Mouse (Mus musculus): ENCODE data around the gene Surf4.

Surf4 gene

DNA sequence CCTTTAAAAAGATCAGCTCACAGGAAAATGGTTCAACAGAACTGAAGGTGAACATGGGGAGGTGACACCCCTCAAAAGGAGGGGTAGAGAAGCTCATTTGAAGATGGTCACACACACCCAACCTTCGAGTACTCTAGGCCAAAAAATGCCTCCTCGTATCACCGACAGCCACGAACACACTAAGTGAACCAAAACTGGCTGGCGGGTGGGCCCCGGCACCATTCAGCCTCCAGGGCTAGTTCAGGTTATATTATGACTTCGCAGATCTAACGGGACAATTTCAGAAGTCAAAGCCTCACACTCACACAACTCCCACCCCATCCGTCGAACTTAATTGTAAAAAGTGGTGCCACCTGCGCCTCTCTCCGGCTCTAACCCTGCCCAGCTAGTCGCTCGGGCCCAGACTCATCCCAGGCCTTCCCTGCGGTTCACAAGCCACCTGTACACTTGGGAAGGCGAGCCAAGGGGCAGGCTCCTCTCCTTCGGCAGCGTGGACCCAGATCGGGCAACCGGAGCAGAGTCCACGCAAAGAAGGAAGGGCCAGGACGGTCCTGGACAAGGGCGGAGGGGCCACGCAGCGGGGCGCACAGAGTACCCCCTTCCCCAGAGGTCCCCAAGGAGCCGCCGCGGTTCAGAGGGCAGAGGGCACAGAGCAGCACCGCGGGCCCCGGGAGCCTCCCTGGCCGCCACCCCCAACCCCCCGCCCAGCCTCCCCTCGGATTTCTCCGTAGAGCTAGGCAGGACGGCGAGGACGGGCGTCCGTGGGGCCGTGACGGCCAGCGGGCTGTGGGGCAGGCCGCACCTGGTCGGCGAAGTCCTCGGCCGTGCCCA is 1.0 kb downstream of the Surf4 start:
- intact Hi-C loops (cut with DNase I), result loop anchor here (5.0 kb wide), 2 partner anchors 80 to 105 kb away; no protein-coding TSS in a partner anchor

DNA sequence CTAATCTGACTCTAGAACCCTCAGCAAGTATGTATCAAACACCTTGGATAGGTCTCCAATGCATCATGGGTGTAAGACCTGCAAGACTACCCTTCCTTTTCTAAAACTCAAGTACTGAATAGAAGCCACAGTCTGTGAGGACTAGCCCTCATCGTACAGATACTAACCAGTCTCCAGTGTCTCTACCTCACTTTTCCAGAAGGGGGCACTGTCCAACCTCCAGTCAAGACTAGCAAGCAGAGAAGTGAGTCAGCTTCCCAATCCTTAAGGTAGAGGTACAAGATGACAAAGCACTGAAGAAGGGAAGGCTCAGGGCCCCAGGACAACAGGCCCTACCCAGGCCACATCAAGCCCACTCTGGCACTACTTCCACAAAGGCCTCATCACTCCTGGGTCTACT is 3.3 kb downstream of the Surf4 start:
- intact Hi-C loops (cut with DNase I), result loop anchor here (5.0 kb wide), 2 partner anchors 82 to 107 kb away; no protein-coding TSS in a partner anchor

- intact Hi-C loops (cut with DNase I), result no loop called here
Observed at GRCm38 (mm10) chr2:26927745-26928476, 5.8 kb downstream of the Surf4 start.

DNA sequence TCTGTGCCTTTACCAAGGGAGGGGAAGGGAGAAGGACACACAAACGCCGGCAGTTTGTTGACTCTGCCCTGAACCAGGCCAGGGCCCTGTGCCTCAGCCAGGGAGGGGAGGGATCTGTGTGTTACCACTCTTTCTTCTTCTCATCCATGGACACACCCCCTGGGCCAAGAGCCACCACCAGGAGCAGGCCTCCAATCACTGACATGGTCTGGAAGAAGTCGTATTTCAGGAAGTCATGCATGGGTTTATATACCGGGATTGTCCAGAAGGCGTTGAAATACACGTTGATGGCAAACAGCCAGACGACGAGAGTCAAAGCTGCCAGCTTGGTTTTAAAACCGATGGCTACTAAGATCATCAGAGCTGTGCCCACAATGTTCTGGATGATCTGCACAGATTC is 11.9 kb downstream of the Surf4 start:
- intact Hi-C loops (cut with DNase I), result no loop called here

DNA sequence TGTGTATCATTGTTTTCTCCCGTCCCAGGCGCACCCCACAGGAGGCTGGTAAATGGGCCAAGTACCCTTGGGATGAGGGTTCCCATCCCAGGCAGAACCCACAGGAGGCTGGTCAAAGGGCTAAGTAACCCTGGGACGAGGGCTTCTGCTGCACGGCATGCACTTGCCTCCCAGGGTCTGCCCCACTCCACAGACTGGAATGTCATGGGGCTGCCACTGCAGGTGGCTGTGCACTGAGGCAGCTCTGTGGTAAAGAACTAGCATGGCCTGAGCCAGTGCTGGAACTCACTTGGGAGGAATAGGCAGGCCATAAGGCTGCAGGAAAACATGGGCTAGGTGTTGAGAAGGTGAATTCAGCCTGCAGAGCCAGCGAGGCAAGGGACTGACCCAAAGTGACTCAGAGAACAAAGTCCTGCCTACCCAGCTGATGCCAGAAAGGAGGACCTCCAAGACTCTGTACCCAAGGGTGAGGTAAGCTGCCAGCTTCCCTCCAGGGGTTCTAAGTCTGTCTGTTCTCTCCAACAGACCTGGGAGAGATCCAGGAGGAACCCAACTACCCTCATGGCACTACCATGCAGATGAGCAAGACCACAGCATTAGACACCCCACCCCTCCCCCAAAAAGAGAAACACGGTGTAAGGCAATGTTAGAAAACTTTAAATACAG is 13.4 kb downstream of the Surf4 start:
- intact Hi-C loops (cut with DNase I), result no loop called here

DNA sequence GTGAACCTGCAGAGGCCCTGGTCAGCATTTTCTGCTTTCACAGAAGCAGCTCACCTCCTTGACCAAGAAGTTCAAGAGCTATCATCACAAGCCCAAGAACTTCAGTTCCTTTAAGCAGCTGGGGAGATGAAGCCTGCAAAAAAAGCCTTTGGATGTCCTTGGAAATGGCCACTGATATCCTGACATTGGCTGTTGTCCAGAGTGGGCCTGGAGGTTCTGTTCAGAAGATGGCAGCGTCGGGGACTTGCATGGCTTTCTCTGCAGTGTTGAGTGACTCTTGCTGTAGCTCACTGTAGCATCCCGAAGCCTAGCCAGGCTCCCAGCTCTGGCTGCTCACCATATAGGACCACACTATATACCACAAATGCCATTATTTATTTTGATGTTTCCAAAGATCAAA is 14.0 kb downstream of the Surf4 start:
- intact Hi-C loops (cut with DNase I), result no loop called here

DNA sequence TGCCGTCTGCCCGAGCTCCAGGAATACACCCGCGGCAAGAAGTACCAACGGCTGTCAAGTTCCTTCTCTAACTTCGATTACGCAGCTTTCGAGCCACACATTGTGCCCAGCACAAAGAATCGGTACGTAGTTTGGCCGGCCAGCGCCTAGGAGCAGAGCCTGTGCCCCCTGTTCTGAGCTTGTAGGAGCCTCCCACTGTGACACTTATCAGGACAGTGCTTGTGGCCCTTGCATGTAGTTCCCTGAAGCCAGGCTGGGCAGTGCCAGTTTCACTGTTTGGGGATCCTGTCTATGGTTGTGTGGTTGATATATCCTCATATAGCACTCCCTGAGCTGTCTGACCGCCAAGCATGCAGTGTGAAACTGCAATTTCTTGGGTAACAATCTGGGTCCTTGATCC is 17.0 kb downstream of the Surf4 start:
- intact Hi-C loops (cut with DNase I), result no loop called here

- intact Hi-C loops (cut with DNase I), result no loop called here
Observed at GRCm38 (mm10) chr2:26915927-26916728, 17.6 kb downstream of the Surf4 start, which contains the start of the genes Surf2 and Surf1. Gene Surf2 (plus strand): TSS chr2:26916367. Gene Surf1 (minus strand): TSS chr2:26916530.

- intact Hi-C loops (cut with DNase I), result no loop called here
Observed at GRCm38 (mm10) chr2:26914148-26914941, 19.4 kb downstream of the Surf4 start.

- intact Hi-C loops (cut with DNase I), result no loop called here
Observed at GRCm38 (mm10) chr2:26913416-26914147, 20.1 kb downstream of the Surf4 start.

DNA sequence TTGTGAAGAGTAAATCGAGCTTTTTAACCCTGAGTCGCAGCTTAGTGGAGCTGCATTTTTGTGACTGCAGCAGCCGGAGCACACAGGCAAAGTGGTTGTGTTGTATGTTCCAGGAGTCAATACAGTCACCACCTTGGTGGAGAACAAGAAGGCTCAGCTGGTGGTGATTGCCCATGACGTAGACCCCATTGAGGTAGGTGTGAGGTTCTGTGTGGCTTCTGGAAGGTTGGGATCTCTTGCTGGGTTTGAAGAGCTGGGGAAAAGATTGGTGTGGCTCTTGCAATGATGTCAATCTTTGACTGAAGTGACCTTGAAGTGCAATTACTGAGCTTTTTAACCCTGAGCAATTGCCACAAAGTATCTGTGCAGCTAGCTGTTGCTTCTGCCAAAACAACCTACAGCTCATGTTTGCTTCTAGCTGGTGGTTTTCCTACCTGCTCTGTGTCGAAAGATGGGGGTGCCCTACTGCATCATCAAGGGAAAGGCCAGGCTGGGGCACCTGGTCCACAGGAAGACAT is 21.4 kb downstream of the Surf4 start:
- intact Hi-C loops (cut with DNase I), result no loop called here

DNA sequence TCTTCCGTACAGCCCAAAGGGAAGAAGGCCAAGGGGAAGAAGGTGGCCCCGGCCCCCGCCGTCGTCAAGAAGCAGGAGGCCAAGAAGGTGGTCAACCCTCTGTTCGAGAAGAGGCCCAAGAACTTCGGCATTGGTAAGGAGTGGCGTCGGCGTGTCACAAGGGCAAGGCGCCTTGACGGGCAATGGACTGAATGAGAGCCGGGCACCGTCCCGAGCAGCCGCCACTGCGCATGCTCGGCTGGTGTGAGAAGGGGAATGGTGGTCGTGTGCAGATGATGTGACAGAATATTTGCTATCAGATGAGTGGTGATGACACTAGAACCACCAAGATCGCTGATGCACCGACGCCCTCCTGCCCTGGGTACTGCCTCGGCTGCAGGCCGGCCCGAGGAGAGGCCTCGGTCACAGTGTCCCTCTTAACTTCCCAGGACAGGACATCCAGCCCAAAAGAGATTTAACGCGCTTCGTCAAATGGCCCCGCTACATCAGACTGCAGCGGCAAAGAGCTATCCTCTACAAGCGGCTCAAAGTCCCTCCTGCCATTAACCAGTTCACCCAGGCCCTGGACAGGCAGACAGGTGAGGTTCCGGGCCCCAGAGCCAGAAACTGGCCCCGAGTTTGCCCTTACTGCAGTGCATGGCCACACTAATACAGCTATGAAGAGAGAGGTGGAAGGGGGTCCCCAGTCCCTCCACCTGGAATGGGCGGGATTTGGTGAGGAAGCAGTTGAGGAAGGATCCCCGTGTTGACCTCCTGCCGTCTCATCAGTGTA is 22.5 kb downstream of the Surf4 start:
- intact Hi-C loops (cut with DNase I), result no loop called here

DNA sequence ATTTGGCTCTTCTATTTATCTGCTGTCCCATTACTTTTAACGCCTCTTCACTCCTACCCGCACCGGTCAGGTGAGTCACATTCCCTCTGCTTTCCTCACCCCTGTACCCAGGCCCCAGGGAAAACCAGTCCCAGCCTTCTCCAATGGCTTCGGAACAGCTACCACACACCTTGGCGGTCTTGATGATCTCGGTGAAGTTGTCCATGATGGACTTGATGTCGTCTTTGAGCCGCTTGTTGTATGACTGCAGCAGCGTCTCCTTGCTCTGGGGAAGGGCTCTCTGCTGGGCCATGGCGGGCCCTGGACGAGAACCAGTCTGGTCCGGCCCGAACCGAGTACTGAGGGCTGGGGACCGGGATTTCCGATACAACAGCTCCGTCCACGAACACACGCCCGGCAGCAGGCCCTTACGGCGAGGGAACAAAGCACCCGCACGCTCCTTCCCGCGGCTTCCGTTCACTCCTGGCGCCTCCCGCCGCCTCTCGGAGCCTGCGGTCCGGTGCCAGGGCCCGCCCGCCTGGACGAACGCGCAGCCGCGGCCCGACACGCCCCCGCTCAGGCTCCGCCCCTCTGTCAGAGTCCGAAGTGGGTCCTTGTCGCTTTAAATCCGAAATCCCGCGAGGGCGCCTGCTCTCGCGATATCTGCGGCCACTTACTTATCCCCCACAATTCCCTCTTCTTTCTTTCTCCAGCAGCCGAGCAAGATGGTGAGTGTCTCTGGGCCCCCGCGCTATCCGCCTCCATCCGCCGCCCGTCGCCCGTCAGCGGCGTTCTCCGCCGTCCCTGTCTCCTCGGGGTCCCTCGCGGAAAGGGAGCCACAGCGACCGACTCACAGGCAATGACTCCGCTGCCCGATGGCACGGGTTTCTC is 23.4 kb downstream of the Surf4 start, which contains the start of the genes Med22 and Rpl7a:
Med22 (minus strand) TSS at position 554 of the 870 bp plus-strand sequence.
Rpl7a (plus strand) TSS at position 641 of the 870 bp plus-strand sequence.
- intact Hi-C loops (cut with DNase I), result no loop called here

DNA sequence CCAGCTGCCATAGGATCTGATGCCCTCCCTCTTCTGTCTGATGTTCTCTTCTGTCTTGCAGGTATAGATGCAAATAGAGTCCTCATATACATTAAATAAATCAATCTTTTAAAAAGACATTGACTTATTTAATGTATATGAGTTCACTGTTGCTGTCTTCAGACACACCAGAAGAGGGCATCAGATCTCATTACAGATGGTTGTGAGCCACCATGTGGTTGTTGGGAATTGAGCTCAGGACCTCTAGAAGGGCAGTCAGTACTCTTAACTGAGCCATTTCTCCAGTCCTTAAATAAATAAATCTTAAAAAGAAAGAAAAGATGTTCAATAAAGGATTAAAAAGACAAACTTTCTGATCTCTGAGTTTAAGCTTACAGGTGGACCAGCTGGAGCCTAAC is 24.3 kb downstream of the Surf4 start:
- intact Hi-C loops (cut with DNase I), result loop anchor here (5.0 kb wide), 1 partner anchor 53 kb away; the partner anchor contains the start of gene Rexo4

DNA sequence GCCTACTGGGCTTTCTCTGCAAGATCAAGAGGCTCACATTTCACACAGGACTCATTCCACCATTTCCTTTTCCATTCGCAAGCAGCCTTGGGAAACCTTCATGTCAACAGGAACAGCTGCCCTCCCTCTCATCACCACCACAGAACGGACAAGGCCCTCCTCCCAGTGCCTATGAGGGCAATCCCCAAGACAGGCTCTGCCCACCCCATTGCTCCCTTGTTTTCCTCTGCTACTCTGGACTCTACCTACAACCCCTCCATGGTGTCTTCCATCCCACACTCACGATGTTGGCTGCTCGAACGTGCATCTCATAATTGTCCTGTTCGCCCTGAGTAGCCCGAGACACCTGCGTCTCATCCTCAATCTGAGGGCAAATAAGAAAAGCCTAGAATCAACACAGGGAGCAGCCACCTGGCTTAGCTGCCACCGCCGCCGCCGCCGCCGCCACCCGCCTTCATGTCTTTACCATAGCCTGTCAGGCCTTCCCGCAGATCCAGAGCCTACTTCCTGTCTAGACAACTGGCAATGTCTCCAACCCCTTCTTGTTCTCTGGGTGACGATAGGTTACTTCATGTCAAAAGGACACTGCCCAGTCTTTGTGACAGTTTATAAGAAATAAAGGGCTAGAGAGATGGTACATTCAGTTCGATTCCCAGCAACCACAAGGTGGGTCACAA is 24.9 kb downstream of the Surf4 start:
- intact Hi-C loops (cut with DNase I), result loop anchor here (5.0 kb wide), 1 partner anchor 53 kb away; the partner anchor contains the start of gene Rexo4

DNA sequence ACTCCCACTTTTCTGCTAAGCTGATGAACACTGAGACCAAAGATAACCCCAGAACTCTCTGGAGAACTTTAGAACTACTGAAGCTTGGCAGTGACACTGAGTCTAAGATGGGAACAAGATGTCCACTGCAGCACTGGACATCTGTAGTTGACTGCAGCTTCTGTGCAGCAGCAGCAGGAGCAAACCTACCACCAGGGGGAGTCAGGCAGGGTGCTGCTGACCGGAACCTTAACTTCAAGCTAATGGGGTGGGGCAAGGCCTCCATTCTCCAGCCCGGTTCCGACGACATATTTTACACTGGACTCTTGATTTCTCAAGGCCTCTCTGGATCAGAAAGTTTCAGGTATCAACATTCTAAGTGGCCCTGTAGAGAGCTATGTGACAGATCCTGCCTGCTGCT is 26.6 kb downstream of the Surf4 start:
- intact Hi-C loops (cut with DNase I), result loop anchor here (5.0 kb wide), 1 partner anchor 55 kb away; the partner anchor contains the start of gene Rexo4

All from adrenal gland (tissue).